Mouse (Mus musculus): ENCODE results near the gene Cd47. TPM values are rescaled to one million over a fixed set of nuclear protein-coding genes. Genes with fewer than 3 reads are reported as not detected.

Gene Cd47
- total and polyA plus RNA-seq, 3 experiments: 102 to 277 (median 142) TPM

GRCm38 (mm10) chr16:49855836-49856503 lies 55.6 kb downstream of the Cd47 start:
- dilution Hi-C loops (cut with MboI; ENCODE audit: extremely low pct_ligation_motif_present, extremely low pct_unique_long_range_greater_than_20kb, low sequenced_read_pairs): no loop called here
- peaks cover 48% of the 10 kb centered on the region for H3K79me2 ChIP-seq (replicated peaks; ENCODE audit: control insufficient read depth, extremely low read depth, insufficient read depth, poor library complexity, severe bottlenecking)
- peak; percentile 54 for DNase-seq (ENCODE audit: extremely low read depth)
- TF ChIP-seq MXI1 (IDR thresholded peaks at IDR 0.05; ENCODE audit: low read depth, low read length) (peak; percentile 26), TCF12 (IDR thresholded peaks at IDR 0.05; ENCODE audit: low read depth, low read length) (no peak), CHD2 (IDR thresholded peaks at IDR 0.05; ENCODE audit: low read length) (peak; percentile 38; the same call in 1 of the 2 replicates), UBTF (IDR thresholded peaks at IDR 0.05; ENCODE audit: low read depth, low read length) (peak; percentile 22; the same call in 1 of the 2 replicates), MAX (IDR thresholded peaks at IDR 0.05; ENCODE audit: low read length) (0 out of 2 replicates have a peak, but pooled peaks have one; percentile 14), ZNF384 (IDR thresholded peaks at IDR 0.05; ENCODE audit: low read depth, low read length) (peak; percentile 57), JUN (IDR thresholded peaks at IDR 0.05; ENCODE audit: insufficient read depth, low read depth, low read length) (no peak), MAZ (IDR thresholded peaks at IDR 0.05; ENCODE audit: low read depth, low read length) (peak; percentile 46; the same call in 1 of the 2 replicates), EP300 (IDR thresholded peaks at IDR 0.05; ENCODE audit: low read length) (0 out of 2 replicates have a peak, but pooled peaks have one; percentile 18), ZMIZ1 (IDR thresholded peaks at IDR 0.05; ENCODE audit: low read depth, low read length) (0 out of 2 replicates have a peak, but pooled peaks have one; percentile 15)
- H3K4me2 ChIP-seq (ENCODE audit: insufficient read depth, low read depth, poor library complexity, severe bottlenecking): peak overlapping the region; percentile 77
- H3K9ac ChIP-seq (ENCODE audit: insufficient read depth, low read depth): peak overlapping the region; percentile 90
- no peaks in the 10 kb centered on the region for H3K27me3 ChIP-seq (replicated peaks)
- in situ Hi-C loops (cut with MboI; ENCODE audit: low pct_ligation_motif_present, low pct_unique_long_range_greater_than_20kb, low sequenced_read_pairs): no loop called here
- no peaks in the 10 kb centered on the region for H3K9me3 ChIP-seq (replicated peaks; ENCODE audit: low read length)
- peak overlapping the region; percentile 96 for H3K27ac ChIP-seq (ENCODE audit: insufficient read depth, low read depth)
- H3K36me3 ChIP-seq (replicated peaks in 1 of 2; ENCODE audit: control insufficient read depth in 1 of 2, insufficient read depth in 1 of 2, low read length in 1 of 2): peaks cover 8 to 14% of the 10 kb centered on the region in 2 experiments
- H3K4me1 ChIP-seq (ENCODE audit: control insufficient read depth in 1 of 2, insufficient read depth in 2 of 2): peaks cover 13 to 46% of the 10 kb centered on the region in 2 experiments
- peak overlapping the region; percentile 85 to 93 (median 90) for H3K4me3 ChIP-seq (replicated peaks in 1 of 3; ENCODE audit: low read depth in 2 of 3, low read length in 2 of 3, poor library complexity in 1 of 3)

DNA sequence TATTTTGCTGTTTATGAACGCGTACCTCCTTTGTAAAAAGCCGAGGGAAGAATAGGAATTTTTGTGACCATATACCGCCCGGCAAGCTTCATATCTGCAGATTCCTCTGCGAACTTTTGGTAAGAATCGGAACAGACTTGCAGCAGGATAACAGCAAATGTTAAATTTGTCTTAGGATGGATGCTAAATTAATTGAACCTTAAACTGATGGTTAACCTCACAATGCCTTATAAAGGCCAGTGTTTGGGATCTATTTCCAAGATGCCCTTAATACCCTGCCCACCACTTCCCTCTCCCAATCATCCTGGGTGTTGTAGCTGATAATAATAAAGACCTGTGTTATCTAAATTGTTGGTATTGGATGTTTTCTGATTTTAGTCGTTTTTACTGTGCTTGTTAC lies 56.3 kb downstream of the Cd47 start:
- no peak overlapping the region for H3K27ac ChIP-seq (ENCODE audit: insufficient read depth, low read depth)
- H3K4me1 ChIP-seq (ENCODE audit: control insufficient read depth in 1 of 2, insufficient read depth in 2 of 2): peaks cover 16 to 49% of the 10 kb centered on the region in 2 experiments
- H3K79me2 ChIP-seq (replicated peaks; ENCODE audit: control insufficient read depth, extremely low read depth, insufficient read depth, poor library complexity, severe bottlenecking): peaks cover 51% of the 10 kb centered on the region
- dilution Hi-C loops (cut with MboI; ENCODE audit: extremely low pct_ligation_motif_present, extremely low pct_unique_long_range_greater_than_20kb, low sequenced_read_pairs) (no loop called here), in situ Hi-C loops (cut with MboI; ENCODE audit: low pct_ligation_motif_present, low pct_unique_long_range_greater_than_20kb, low sequenced_read_pairs) (no loop called here)
- H3K9me3 ChIP-seq (replicated peaks; ENCODE audit: low read length): peaks cover 2% of the 10 kb centered on the region
- H3K36me3 ChIP-seq (replicated peaks in 1 of 2; ENCODE audit: control insufficient read depth in 1 of 2, insufficient read depth in 1 of 2, low read length in 1 of 2): peaks cover 12 to 19% of the 10 kb centered on the region in 2 experiments
- TF ChIP-seq NRF1 (IDR thresholded peaks at IDR 0.05; ENCODE audit: low read depth, low read length) (no peak), PAX5 (IDR thresholded peaks at IDR 0.05; ENCODE audit: low read length) (no peak), MAZ (IDR thresholded peaks at IDR 0.05; ENCODE audit: low read depth, low read length) (no peak; the same call in 1 of the 2 replicates), SIN3A (IDR thresholded peaks at IDR 0.05; ENCODE audit: low read length) (0 out of 2 replicates have a peak, but pooled peaks have one; percentile 31)
- peak; percentile 17 for DNase-seq (ENCODE audit: extremely low read depth)
- peak overlapping the region; percentile 77 for H3K4me2 ChIP-seq (ENCODE audit: insufficient read depth, low read depth, poor library complexity, severe bottlenecking)
- peak overlapping the region; percentile 90 for H3K9ac ChIP-seq (ENCODE audit: insufficient read depth, low read depth)
- H3K4me3 ChIP-seq (replicated peaks in 1 of 3; ENCODE audit: low read depth in 2 of 3, low read length in 2 of 3, poor library complexity in 1 of 3): peak overlapping the region; percentile 85 to 93 (median 90)
- H3K27me3 ChIP-seq (replicated peaks): no peaks in the 10 kb centered on the region
